Mouse (Mus musculus): Measurements from ENCODE around the gene Use1.

Gene Use1

DNA sequence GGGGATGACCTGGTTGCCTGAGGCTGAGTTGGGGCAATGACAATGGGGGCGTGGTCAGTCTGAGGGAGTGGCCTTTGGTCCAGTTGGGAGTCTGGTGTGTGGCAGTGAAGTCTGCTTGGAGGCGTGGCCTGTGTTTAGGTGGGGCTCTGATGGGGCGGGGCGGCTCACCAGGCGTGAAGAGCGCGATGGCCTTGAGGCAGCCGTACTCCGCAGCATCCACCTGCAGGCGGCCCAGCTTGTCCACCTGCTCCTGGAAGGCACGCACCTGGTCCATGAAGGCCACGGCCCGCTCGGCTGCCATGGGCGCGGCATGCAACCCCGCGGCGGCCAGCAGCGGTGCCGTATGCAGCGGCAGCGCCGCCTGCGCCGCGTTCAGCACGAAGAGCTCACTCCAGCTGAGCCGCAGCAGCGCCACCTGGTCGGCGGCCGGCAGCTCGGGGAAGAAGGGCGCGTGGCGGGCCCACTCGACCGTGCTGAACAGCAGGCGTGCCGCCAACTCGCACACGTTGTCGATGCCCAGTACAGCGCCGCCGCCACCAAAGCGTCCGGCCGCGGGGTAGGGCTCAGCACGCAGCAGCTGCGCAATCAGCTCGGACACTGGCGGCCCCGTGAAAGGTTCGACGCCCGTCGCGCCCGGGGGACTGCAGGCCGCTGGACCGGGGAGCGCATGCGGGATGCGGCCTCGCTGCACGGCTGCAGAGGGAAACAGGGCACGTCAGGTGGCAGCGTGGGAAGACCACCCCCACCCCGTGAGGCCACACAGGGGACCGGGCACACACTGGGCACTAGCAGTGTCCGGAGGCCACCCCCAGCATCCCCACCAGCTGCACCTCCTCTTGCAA, 9.2 kb downstream of the Use1 start:
- in situ Hi-C loops (cut with MboI; ENCODE audit: low pct_unique_long_range_greater_than_20kb in 1 of 2, low sequenced_read_pairs in 2 of 2, unreplicated experiment in 1 of 2), result no loop called here

DNA sequence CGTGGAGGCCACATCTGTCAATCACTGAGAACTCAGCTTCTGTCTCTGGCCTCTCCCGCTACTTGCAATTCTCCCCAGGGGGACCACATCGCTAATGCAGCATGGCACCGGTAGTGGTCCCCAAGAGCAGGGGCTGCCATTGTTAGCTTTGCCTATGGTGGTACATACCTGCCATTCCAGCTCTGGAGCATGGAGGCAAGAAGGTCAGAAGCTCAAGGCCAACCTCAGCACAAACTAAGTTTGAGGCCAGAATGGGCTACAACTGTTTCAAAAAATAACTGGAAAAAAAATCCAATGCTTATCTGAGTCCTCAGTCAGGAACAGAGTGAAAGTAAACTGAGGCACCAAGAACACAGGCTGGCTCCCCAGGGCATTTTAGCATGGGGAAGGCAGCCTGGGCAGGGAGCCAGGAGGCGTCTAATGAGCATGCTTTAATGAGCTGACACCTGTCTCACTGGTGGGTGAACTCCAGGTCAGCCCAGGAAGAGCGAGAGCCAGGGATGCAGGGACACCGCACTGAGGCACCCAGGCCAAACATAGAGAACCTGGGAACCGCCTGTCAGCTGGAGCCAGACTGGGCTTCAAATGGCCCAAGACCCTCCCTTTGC, 9.9 kb downstream of the Use1 start:
- in situ Hi-C loops (cut with MboI; ENCODE audit: low pct_unique_long_range_greater_than_20kb in 1 of 2, low sequenced_read_pairs in 2 of 2, unreplicated experiment in 1 of 2), result no loop called here

- in situ Hi-C loops (cut with MboI; ENCODE audit: low pct_unique_long_range_greater_than_20kb in 1 of 2, low sequenced_read_pairs in 2 of 2, unreplicated experiment in 1 of 2), result no loop called here
Measured at GRCm38 (mm10) chr8:71379008-71379407, 12.4 kb downstream of the Use1 start.

DNA sequence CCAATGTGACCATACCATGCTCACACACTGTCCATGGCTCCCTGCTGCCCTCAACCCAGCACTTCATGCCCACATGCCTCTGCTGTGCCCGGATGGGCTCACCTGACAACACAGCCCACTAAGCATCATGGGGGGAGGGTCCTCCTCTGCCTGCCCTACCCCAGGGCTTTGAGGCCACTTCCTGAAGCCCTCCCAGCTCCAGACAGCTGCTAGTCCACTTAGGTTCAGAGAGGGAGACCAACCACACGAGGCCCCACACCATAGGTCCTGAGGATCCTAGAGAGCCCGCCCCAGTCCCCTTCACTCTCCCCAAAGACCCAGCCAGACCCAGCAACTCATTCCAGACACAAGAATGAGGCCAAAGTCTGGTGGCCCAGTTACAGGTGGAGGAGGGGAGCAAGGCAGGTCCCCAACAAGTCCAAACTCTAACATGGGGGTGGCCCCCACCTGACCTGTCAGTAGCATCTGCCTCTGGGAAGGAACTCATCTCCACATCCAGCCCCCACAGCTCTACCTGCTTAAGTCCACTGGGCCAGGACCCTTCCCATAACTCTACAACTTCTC, 12.9 kb downstream of the Use1 start:
- in situ Hi-C loops (cut with MboI; ENCODE audit: low pct_unique_long_range_greater_than_20kb in 1 of 2, low sequenced_read_pairs in 2 of 2, unreplicated experiment in 1 of 2), result no loop called here

DNA sequence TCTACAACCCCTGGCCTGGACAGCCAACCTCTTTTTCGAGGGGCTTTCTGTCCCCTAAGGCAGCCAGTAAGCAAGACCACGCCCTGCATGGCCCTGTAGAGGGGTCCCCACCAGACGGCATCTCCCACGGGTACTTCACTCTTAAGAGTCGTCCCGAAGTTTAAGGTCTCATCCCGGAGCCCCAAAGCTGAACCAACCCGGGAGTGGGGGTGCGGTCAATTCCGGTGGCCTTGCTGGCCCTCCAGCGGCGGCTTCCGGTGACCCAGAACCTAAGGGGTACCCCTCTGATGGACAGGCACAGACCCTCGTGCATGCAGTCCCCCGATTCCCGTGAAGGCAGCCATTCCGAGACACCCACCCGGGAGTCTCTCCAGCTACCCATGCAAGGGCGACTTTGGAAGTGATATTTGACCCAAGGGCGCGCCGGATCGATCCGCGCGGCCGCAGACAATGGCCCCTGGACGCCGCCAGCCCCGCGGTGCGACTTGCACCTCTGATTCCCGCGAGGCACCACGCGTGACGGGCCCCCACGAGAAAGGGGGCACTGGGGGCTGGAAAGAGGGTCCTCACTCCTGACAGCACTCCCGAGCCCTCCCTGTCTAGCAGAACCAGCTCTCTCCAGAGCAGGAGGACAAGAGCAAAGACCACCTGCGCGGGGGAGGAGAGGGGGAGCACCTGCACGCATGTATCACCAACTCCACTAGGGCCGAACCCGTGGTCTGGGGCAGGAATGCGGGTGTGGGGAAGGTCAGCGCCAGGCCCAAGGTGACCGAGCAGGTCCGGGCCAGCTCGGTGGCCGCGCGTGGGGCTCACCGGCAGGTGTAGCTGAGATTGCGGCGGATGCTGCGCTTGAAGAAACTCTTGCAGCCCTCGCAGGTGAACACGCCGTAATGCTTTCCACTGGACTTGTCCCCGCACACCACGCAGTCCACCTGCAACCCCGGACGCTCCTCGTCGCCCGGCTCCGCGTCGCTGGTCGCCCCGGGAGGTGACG, 13.8 kb downstream of the Use1 start:
- in situ Hi-C loops (cut with MboI; ENCODE audit: low pct_unique_long_range_greater_than_20kb in 1 of 2, low sequenced_read_pairs in 2 of 2, unreplicated experiment in 1 of 2), result no loop called here

GRCm38 (mm10) chr8:71381421-71381970, 14.8 kb downstream of the Use1 start, which contains the start of gene Nr2f6:
Gene Nr2f6 (minus strand): TSS chr8:71381960.
- in situ Hi-C loops (cut with MboI; ENCODE audit: low pct_unique_long_range_greater_than_20kb in 1 of 2, low sequenced_read_pairs in 2 of 2, unreplicated experiment in 1 of 2), result no loop called here

DNA sequence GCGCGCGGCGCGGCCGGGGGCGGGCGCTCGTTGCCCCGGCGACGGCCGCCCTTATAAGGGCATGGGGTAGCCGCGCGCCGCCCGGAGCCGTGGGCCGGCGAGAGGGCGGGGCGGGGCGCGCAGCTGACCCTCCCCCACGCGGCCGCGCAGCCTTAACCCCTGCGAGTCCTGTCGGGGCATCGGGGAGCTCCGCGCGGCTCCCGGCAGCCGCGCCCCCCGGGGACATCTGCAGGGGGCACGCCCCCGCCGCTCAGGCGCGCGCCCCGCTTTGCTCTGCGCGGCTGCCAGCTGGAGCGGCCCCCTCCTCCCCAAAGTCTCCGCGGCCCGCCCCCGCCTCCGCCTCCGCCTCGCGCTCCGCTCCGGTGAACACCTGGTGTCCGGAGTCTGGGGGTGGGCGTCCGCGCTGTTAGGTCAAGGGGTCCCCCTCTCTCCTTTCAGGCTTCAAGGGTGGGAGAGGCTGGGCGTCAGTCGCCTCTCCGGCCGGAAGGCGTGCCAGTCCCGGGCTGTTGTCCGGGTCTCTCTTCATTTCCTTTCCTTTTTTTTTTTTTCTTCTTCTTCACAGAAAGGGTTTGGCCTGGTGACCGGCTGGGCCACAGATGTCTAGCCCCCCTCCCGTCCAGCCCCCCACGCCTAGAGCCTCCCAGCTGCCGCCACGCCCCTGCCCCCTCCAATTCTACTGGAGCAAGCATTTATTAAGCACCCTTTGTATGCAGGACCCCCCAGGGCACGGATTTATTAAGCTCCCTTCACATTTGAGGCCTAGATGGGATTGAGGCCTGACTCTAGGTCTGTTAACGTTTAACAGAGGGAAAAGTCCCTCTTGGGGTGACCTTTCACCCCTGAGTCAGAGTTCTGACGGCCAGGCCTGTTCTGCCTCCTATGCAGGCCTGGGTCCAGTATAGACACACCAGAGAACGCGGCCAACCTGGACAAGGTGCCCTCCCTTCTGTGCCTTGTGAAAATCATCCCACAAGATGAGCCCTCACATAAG, 15.6 kb downstream of the Use1 start:
- in situ Hi-C loops (cut with MboI; ENCODE audit: low pct_unique_long_range_greater_than_20kb in 1 of 2, low sequenced_read_pairs in 2 of 2, unreplicated experiment in 1 of 2), result no loop called here

DNA sequence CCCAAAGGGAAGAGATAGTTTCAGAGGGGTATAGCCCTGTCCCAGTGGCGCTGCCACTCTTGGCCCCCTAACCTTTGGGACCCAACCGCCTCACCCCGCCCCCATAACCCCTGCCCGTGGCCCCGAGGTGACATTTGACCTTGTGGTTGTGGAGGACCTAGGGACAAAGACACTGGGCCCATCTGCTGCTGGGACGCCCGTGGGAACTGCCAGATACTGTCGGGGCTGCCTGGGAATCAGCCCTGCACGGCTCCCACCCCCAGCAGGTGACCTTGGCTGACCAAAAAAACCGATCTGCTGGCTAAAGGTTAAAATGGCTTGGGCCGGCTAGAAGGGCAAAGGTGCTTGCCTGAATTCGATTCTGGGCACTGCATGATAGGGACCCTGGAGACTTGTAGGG, 16.7 kb downstream of the Use1 start:
- in situ Hi-C loops (cut with MboI; ENCODE audit: low pct_unique_long_range_greater_than_20kb in 1 of 2, low sequenced_read_pairs in 2 of 2, unreplicated experiment in 1 of 2), result no loop called here

DNA sequence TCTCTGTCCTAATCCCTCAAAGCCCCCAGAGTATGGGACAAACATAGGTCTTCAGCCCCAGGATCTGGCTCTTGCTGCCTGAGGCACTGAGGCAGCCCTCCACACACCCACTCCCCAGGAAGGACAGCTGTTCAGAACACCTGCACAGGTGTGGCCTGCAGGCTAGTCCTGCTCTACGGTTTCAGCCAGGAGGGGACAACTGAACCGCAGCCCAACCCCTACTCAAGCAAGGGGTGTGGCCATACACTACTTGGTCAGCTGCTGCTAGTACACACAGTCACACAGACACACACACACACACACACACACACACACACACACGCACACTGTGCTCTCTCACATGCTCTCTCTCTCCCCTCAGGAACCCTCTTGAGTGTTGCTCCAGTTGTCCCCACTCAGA, 17.2 kb downstream of the Use1 start:
- in situ Hi-C loops (cut with MboI; ENCODE audit: low pct_unique_long_range_greater_than_20kb in 1 of 2, low sequenced_read_pairs in 2 of 2, unreplicated experiment in 1 of 2), result no loop called here

GRCm38 (mm10) chr8:71385212-71385835, 18.7 kb downstream of the Use1 start:
- in situ Hi-C loops (cut with MboI; ENCODE audit: low pct_unique_long_range_greater_than_20kb in 1 of 2, low sequenced_read_pairs in 2 of 2, unreplicated experiment in 1 of 2), result no loop called here

DNA sequence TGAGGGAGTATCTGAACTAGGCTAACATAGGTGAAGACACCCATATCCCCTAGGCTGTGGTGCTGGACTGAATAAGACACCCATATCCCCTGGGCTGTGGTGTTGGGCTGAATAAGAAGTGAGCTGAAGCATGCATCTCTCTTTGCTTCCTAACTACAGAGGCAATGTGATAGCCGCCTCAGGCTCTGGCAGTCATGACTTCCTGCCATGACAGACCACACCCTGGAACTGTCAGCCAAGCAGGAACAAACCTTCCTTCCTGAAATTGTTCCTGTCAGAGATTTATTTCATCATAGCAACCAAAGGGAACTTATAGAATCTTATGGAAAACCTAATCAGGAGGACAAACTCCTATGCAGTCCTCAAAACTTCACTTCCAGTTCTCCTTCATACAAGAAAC, 21.6 kb downstream of the Use1 start:
- in situ Hi-C loops (cut with MboI; ENCODE audit: low pct_unique_long_range_greater_than_20kb in 1 of 2, low sequenced_read_pairs in 2 of 2, unreplicated experiment in 1 of 2), result no loop called here

GRCm38 (mm10) chr8:71391696-71392095, 25.0 kb downstream of the Use1 start:
- in situ Hi-C loops (cut with MboI; ENCODE audit: low pct_unique_long_range_greater_than_20kb in 1 of 2, low sequenced_read_pairs in 2 of 2, unreplicated experiment in 1 of 2), result no loop called here

GRCm38 (mm10) chr8:71392391-71392790, 25.7 kb downstream of the Use1 start:
- in situ Hi-C loops (cut with MboI; ENCODE audit: low pct_unique_long_range_greater_than_20kb in 1 of 2, low sequenced_read_pairs in 2 of 2, unreplicated experiment in 1 of 2), result no loop called here

- in situ Hi-C loops (cut with MboI; ENCODE audit: low pct_unique_long_range_greater_than_20kb in 1 of 2, low sequenced_read_pairs in 2 of 2, unreplicated experiment in 1 of 2), result no loop called here
Measured at GRCm38 (mm10) chr8:71392871-71393270, 26.2 kb downstream of the Use1 start.

GRCm38 (mm10) chr8:71394481-71394880, 27.8 kb downstream of the Use1 start:
- in situ Hi-C loops (cut with MboI; ENCODE audit: low pct_unique_long_range_greater_than_20kb in 1 of 2, low sequenced_read_pairs in 2 of 2, unreplicated experiment in 1 of 2), result no loop called here

GRCm38 (mm10) chr8:71395071-71395470, 28.4 kb downstream of the Use1 start:
- in situ Hi-C loops (cut with MboI; ENCODE audit: low pct_unique_long_range_greater_than_20kb in 1 of 2, low sequenced_read_pairs in 2 of 2, unreplicated experiment in 1 of 2), result no loop called here

DNA sequence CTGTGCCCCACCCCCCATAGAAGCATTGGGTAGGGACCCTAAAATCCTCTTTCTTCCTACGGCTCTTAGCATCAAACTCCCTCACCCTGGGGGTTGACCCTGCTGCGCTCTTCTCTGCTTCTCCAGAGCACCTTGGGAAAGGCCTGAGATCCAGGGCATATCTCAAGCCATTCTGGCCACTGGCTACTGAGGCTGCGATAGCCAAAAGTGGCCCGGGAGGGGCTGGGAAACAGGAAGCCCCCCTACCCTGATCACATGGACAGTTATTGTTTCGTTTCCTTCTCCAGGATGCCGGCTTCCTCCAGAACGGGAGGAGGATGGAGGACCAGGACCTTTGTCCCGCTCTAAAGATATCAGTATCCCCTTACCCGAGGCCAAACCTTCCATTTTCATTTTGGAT, 29.0 kb downstream of the Use1 start, which contains the start of gene Ushbp1:
Gene Ushbp1 (minus strand): TSS at position 174 of the 400 bp plus-strand sequence.
- in situ Hi-C loops (cut with MboI; ENCODE audit: low pct_unique_long_range_greater_than_20kb in 1 of 2, low sequenced_read_pairs in 2 of 2, unreplicated experiment in 1 of 2), result no loop called here
